Mouse (Mus musculus): Measurements from ENCODE around the gene Pcnx3.

Pcnx3 gene

GRCm38 (mm10) chr19:5684236-5684635 is 4.5 kb downstream of the Pcnx3 start:
- no peak for DNase-seq (ENCODE audit: low spot score in 2 of 2)

- no peak for DNase-seq (ENCODE audit: low spot score in 2 of 2)
These were observed 8.3 kb downstream of the Pcnx3 start for GRCm38 (mm10) chr19:5680432-5680831.

GRCm38 (mm10) chr19:5668372-5668771 is 20.3 kb downstream of the Pcnx3 start:
- DNase-seq (ENCODE audit: low spot score in 2 of 2) = no peak

- DNase-seq (ENCODE audit: low spot score in 2 of 2) = no peak
These were observed 22.3 kb downstream of the Pcnx3 start for GRCm38 (mm10) chr19:5666386-5666785.

GRCm38 (mm10) chr19:5665465-5665864 is 23.2 kb downstream of the Pcnx3 start:
- DNase-seq (ENCODE audit: low spot score in 2 of 2) = no peak

GRCm38 (mm10) chr19:5664669-5665257 is 23.9 kb downstream of the Pcnx3 start:
- DNase-seq (ENCODE audit: low spot score in 2 of 2) = no peak

GRCm38 (mm10) chr19:5662981-5663913 is 25.5 kb downstream of the Pcnx3 start, which contains the start of gene Sipa1:
Gene Sipa1 (minus strand): TSS chr19:5663707.
- peak; percentile 91 to 94 for DNase-seq (ENCODE audit: low spot score in 2 of 2)

GRCm38 (mm10) chr19:5662310-5662709 is 26.4 kb downstream of the Pcnx3 start:
- DNase-seq (ENCODE audit: low spot score in 2 of 2) = no peak

GRCm38 (mm10) chr19:5660942-5661751 is 27.6 kb downstream of the Pcnx3 start:
- no peak for DNase-seq (ENCODE audit: low spot score in 2 of 2)

GRCm38 (mm10) chr19:5654720-5655298 is 33.9 kb downstream of the Pcnx3 start:
- DNase-seq (ENCODE audit: low spot score in 2 of 2) = peak in 1 of 2 experiments; percentile 56

- no peak for DNase-seq (ENCODE audit: low spot score in 2 of 2)
These were observed 34.6 kb downstream of the Pcnx3 start for GRCm38 (mm10) chr19:5653969-5654719.

- no peak for DNase-seq (ENCODE audit: low spot score in 2 of 2)
These were observed 36.1 kb downstream of the Pcnx3 start for GRCm38 (mm10) chr19:5652570-5652969.

GRCm38 (mm10) chr19:5651502-5652274 is 37.0 kb downstream of the Pcnx3 start:
- DNase-seq (ENCODE audit: low spot score in 2 of 2) = no peak

- no peak for DNase-seq (ENCODE audit: low spot score in 2 of 2)
These were observed 39.4 kb downstream of the Pcnx3 start for GRCm38 (mm10) chr19:5649298-5649741.

GRCm38 (mm10) chr19:5648401-5649297 is 40.1 kb downstream of the Pcnx3 start:
- DNase-seq (ENCODE audit: low spot score in 2 of 2) = peak; percentile 80 to 83

- no peak for DNase-seq (ENCODE audit: low spot score in 2 of 2)
These were observed 40.9 kb downstream of the Pcnx3 start for GRCm38 (mm10) chr19:5647791-5648190.

- no peak for DNase-seq (ENCODE audit: low spot score in 2 of 2)
These were observed 41.9 kb downstream of the Pcnx3 start for GRCm38 (mm10) chr19:5646731-5647330.

- no peak for DNase-seq (ENCODE audit: low spot score in 2 of 2)
These were observed 43.4 kb downstream of the Pcnx3 start for GRCm38 (mm10) chr19:5645280-5645679.

- no peak for DNase-seq (ENCODE audit: low spot score in 2 of 2)
These were observed 47.1 kb downstream of the Pcnx3 start for GRCm38 (mm10) chr19:5641641-5642040.
